Mouse (Mus musculus) thymus, postnatal 25 days (tissue): ENCODE measurements around the gene Myh7b.

Experiments
- DNase-seq: peaks from one replicate; pipeline ENCODE4 v3.0.0; 2022

The Myh7b gene

DNA sequence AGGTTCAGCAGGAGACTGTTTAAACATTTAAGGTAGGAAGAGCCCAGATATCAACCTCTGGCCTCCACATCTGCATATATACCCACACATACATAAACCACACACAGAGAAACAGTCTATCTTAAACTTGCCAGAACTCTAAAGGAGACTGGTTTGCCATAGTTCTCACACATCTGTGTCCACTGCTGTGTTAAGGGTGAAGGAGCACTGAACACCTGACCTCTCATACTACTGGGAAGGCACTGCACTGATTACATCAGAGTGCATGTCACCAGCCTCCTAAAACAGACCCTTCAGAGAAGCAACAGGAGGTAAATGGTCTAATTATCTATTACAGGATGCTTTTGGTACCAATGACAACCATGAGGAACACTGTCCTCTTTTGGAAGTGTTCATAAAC is 25.9 kb downstream of the Myh7b start:
- DNase-seq, result no peak

DNA sequence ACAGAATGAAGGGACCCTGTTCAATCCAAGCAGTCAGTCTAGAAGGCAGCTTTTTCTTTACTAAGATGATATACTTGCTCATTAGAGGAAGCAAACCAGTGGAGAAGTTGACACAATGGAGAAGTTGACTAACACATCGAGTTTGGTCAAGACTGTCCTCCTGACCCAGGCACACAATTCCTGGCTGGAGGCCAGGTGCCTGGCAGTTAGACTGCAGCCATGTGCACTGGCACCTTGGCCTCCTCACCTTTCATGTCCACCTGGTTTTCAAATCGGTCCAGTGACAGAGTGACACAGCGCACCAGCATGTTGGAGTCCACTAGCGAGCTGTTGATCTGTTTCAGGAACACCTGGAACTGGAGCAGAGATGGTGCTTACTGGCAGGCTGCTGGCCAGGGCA is 26.4 kb downstream of the Myh7b start:
- no peak for DNase-seq

DNA sequence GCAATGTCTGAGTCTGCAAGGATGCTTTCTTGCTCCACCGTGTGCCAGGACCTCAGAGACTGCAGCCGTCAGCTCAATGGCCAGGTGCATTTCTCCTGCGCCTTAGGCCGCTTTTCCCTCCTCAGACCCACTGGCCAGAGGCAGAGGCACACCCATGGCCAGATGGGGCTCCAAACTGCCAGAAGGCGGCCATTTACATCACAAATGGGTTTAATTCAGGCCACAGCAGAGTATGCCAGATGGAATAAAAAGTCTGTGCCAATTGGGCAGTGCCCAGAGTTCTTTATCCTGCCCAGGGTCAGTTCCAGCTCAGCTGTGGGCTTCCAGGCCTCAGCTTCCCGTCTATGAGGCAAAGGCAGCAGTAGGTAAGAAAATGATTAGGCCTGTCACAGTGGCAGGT is 29.6 kb downstream of the Myh7b start:
- no peak for DNase-seq

- no peak for DNase-seq
Observed at GRCm38 (mm10) chr2:155641540-155642472, 30.8 kb downstream of the Myh7b start.

DNA sequence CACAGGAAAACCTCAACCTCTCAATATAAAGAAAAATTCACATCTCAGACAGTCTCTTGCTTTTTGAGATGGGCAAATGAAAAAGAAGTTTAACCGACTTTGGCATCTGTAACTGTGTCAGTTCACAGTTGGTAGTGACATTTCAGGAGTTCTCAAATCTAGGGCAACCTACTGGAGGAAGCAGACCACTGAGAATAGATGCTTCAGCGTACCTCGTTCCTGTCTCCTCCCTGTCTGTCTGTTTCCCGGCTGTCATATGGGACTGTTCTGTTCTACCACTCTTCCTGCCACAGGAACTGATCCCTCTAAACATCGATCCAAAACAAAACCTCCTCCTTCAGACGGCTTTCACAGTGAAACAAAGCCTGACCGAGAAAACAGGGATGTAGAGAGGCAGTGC is 34.7 kb downstream of the Myh7b start:
- DNase-seq, result no peak

DNA sequence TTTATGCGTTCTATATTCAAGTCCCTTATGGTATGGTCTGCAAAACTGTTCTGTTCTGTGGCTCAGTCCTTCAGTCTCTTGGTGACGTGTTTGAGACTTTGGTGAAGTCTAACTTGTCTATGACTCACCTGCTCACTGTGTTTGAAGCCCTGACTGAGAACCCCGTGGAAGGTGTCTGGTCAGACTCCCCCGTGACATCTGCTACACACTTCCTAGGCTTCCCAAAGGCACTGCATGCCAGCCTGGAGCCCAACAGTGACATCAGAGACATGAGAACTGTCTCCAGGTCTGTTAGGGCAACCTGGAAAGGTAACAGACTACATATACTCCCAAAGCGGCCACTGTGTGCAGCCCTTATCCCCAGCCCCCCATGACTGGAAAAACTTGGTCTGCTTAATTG is 41.6 kb downstream of the Myh7b start:
- no peak for DNase-seq

DNA sequence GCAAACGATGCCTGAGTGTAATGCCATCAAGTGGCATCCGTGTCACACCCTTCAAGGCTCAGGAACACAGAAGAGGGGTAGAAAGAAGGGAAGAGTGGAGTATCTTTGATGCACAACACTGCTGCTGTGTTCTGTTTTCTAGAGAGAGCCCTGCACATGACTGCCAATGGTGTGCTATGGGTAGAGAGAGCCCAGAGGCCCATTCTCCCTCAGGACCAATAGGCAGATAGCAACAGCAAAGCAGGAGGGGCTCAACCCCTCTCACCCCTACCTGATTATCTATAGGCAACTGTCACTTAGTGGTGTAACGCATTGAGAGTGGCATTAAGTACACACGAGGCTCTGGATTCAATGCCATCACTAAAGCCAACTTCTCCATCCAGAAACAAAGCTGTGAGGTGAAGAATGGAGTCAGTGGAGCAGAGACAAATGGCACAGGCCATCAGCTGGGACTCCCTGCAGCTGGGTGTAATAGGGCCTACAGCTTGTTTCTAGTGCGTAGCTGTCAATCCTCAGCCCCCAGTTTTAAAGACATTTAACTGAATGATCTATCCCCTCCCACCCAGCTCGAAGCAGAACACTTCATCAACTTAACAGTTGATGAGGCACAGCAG is 44.9 kb downstream of the Myh7b start:
- no peak for DNase-seq

DNA sequence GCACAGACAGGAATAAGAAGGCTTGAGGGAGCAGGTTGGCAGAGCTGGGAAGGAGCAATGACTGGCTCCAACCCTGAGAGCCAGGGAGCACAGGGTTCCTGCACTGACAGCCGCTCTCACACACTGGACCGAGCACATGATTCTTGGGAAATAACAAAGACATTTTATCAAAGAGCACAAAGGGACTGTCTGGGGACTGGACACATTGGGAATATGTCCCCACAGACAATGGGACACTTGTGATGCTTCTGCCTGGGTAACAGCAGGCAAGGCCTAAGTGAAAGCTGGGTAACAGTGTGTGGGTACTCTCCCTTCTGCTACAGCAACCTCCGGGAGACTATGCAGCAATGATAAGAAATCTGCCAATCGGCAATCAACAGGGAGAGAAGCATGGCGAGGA is 51.4 kb downstream of the Myh7b start:
- DNase-seq, result no peak

GRCm38 (mm10) chr2:155663097-155663496 is 52.1 kb downstream of the Myh7b start:
- DNase-seq, result peak; percentile 56

DNA sequence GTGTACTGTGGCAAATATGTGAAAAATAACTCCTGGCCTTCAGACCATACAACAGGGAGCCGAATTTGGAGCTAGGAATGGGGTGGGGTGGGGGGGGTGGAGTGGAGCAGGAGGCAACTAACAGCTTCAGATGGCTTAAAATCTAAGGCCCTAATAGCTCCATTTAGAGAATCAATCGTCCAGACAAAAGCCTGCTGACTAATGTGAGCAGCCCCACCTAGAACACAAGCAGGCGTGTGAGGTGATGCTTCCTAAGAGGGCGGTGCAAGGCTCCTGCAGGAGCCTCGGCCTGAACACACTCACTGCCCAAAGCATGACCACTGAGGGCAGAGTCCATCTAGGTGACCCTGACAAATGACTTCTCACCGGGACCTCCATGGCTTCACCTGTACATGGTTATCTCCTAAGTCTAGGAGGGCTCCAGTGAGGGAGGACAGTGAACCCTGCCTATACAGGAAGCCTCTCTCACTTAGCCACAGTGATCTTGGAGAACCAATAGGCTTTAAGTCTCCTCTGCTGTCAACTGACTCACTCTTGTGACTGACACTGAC is 53.0 kb downstream of the Myh7b start:
- DNase-seq, result no peak

GRCm38 (mm10) chr2:155667881-155668280 is 56.9 kb downstream of the Myh7b start:
- no peak for DNase-seq

DNA sequence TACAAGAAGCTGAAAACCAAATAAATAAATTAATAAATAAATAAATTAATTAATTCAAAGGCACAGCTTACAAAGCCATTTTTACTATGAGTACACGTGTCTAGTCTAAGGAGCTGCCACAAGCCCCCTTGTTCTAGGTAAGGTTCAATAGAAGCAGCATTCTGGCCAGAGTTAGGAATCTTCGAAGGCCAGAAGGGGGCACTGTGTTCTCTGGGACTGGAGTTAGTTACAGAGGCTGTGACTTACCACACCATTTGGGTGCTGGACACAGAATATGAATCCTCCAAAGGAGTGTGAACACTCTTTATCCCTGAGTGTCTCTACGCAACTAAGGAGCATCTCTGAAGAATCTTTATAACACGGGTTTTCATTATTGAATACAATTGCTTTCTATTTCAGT is 57.4 kb downstream of the Myh7b start:
- DNase-seq, result peak; percentile 64

- DNase-seq, result no peak
Observed at GRCm38 (mm10) chr2:155671236-155671635, 60.2 kb downstream of the Myh7b start.

- DNase-seq, result peak; percentile 88
Observed at GRCm38 (mm10) chr2:155673546-155673945, 62.5 kb downstream of the Myh7b start.

- DNase-seq, result no peak
Observed at GRCm38 (mm10) chr2:155675118-155675517, 64.1 kb downstream of the Myh7b start.

- peak; percentile 56 for DNase-seq
Observed at GRCm38 (mm10) chr2:155679586-155680110, 68.6 kb downstream of the Myh7b start.

DNA sequence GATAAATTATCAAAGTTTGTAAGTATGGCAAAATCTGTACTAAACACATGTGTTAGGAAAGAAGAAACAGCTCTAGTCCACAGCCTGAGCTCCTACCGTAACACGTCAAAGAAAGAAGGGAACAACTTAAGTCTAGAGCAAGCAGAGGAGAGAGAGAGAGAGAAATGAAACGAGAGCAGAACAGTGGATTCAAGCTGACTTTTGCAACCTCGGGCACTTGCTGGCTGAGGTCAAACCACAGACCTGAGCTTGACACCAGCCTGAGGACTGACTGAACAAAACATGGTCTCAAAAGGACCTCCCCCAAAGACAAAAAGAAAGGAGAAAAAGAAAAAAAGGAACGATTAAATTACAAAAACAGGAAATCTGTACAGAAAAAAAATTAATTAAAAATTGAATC is 69.6 kb downstream of the Myh7b start:
- DNase-seq, result no peak

DNA sequence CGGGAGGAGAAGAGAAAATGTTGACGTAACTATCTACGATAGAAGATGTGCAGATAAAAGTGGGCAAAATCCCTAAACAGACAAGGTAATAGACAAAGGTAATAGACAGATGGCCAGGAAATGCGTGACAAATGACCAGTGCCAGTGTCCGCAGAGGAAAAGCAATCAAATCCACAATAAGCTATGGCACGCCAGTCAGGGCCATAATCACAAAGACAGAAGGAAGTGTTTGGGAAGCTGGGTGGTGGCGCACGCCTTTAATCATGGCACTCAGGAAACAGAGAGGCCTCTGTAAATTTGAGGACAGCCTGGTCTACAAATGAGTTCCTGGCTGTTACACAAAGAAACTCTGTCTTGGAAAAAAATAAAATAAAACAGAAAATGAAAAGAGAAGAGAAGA is 70.2 kb downstream of the Myh7b start:
- DNase-seq, result no peak

- DNase-seq, result no peak
Observed at GRCm38 (mm10) chr2:155681874-155682273, 70.9 kb downstream of the Myh7b start.

DNA sequence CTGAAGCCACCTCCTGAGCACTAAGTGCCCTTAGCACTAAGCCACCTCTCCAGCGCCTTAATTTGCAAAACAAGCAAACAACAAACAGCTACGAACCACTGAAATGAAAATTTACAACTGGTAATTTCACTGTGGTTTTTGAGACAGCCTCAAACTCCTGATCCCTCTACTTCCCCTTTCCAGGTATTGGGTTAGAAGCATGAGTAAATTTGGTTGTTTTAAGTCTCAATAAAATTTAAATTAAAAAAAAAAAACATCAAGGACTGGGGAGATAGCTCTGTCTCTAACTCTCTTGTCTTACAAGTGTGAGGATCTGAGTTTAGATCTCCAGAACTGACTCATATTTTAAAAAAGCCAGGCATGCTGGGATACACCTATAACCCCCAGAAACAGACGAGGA is 72.1 kb downstream of the Myh7b start:
- no peak for DNase-seq

DNA sequence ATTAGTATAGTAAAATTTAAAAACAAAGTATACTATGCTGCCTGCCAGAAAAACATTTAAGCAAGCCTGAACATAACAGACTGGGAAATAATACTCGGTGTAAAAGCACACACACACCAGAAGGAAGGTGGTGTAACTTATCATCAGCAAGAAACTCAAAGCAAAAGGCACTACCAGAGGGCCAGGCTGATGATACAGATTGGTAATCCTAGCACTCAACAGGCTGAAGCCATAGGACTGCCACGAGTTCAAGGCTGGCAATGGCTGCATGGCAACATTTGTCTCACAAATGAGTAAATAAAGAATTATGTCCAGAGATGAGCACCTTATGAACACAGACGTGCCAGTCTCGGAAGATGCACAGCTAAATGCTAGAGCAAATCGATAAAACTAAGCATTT is 72.8 kb downstream of the Myh7b start:
- no peak for DNase-seq
